Mouse (Mus musculus) lung, embryonic 16.5 days (tissue): Measurements from ENCODE around the gene Pms1. TPM values are rescaled to one million over a fixed set of nuclear protein-coding genes. Genes with fewer than 3 reads are reported as not detected.

ENCODE experiments used
- polyA plus RNA-seq: library from polyadenylated mRNA; unstranded; fragments of >200 nt; fragmentation: Nextera tagmentation; extraction: Ambion mirVana; gene quantifications from 2 replicates; pipeline ENCODE4 v1.2.1, GENCODE M21; 2015

Gene Pms1
- polyA plus RNA-seq, 1 experiment from 2014 or later = 15.6 TPM

Other genes starting within 250 kb of the Pms1 start
- gene Mstn, start 235.4 kb downstream of the Pms1 start, polyA plus RNA-seq = 0.18 and 0.23 TPM in 2 replicates
- not detected in 2 replicates for gene 1700019A02Rik, start 109.4 kb downstream of the Pms1 start, polyA plus RNA-seq
- gene Ormdl1, start 77 bp upstream of the Pms1 start, polyA plus RNA-seq = 37.8 and 38.4 TPM in 2 replicates
- not detected in 2 replicates for gene Gm28778, start 93 bp upstream of the Pms1 start, polyA plus RNA-seq
- 21.4 and 22.4 TPM in 2 replicates for gene Osgepl1, start 16.6 kb upstream of the Pms1 start, polyA plus RNA-seq
- 3.1 TPM in 1 of 2 replicates, not detected in the other for gene Asdurf, start 55.6 kb upstream of the Pms1 start, polyA plus RNA-seq
- gene Gm28551, start 55.6 kb upstream of the Pms1 start, polyA plus RNA-seq = 0.87 and 1.1 TPM in 2 replicates
- gene Asnsd1, start 55.7 kb upstream of the Pms1 start, polyA plus RNA-seq = 59.8 and 60.2 TPM in 2 replicates